Mouse (Mus musculus): ENCODE measurements around the gene Trappc5.

DNA sequence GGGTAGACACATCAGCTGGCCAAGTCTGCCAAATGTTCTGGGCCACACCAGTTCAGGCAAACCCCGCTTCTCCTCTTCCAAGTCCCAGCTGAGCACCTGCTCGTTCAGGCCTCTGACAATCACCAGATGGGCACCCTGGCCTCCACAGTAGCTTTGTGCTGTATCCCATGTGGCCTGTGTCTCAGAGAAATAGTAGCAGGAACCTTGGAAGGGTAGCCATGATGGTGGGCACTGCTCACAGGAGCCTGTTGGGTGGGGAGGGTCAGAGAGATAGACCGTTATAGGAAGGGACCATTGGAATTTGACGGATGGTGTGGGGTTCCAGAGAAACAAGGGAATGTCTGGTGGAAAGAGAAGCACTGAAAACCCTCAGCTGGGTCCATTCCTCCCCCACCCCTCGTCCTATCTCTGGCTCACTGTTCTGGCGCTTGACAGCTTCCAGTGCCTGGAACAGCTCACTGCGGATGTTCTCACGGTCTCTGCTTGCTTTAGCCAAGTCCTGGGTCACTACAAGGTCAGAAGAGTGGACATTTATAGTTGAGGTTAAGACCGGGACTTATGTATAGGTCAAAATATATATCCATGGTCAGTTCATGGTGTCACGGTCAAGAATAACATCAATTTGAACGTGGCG is 41.3 kb downstream of the Trappc5 start:
- TF ChIP-seq CTCF (IDR thresholded peaks at IDR 0.05; ENCODE audit: borderline replicate concordance, insufficient read depth, low read length) (no peak), POLR2A (IDR thresholded peaks at IDR 0.05; ENCODE audit: low read depth, low read length) (no peak)
